ENCODE assay signal across 25 mouse cellular contexts in genomic region chr3:105592246-105592645, GRCm38 (mm10).
DNase-seq lines count a peak whose midpoint lies in the region; ATAC-seq lines count a peak whose summit lies in the region.
"Had no signal": no experiment of that assay in that cellular context is flagged by ENCODE, and none has a peak within 500 bp of the region (broad histone marks: within the 10 kb centered on the region; RNA-seq: fewer than 3 reads in every experiment).

No protein-coding gene starts in this region.

- DNase-seq in cerebellum, adult 11-12 months: peak; percentile 40
- no peak for DNase-seq in cerebellum, postnatal 14 days
- DNase-seq in heart, adult 11 months: peak; percentile 93
- DNase-seq in layer of hippocampus, adult 11-12 months (ENCODE audit: low spot score): peak; percentile 63
- no peak for DNase-seq in layer of hippocampus, postnatal 25 days (ENCODE audit: extremely low spot score in 1 of 2, low spot score in 1 of 2)
- peak; percentile 84 for DNase-seq in layer of hippocampus, adult 9-11 months
- DNase-seq in lung, adult 18-20 months: no peak
- DNase-seq: adrenal gland, postnatal 10 days; gastrocnemius, postnatal 36 days; kidney, adult 9 months; kidney, postnatal 25 days; lung, adult 2 months; midbrain, embryonic 14.5 days; right cerebral cortex, postnatal 14 days; thymus, adult 18-20 months; thymus, postnatal 4 days had no signal

- no peak overlapping the region for H3K27ac ChIP-seq in heart, embryonic 12.5 days (ENCODE audit: poor library complexity, severe bottlenecking)
- H3K27ac ChIP-seq: embryonic facial prominence, embryonic 10.5 days; hindbrain, embryonic 14.5 days; intestine, embryonic 15.5 days; stomach, embryonic 15.5 days had no signal

- no peaks in the 10 kb centered on the region for H3K36me3 ChIP-seq in heart, embryonic 12.5 days
- H3K36me3 ChIP-seq: embryonic facial prominence, embryonic 10.5 days; intestine, embryonic 15.5 days; stomach, embryonic 15.5 days had no signal

- no peaks in the 10 kb centered on the region for H3K27me3 ChIP-seq in heart, embryonic 12.5 days (replicated peaks)
- H3K27me3 ChIP-seq: intestine, embryonic 15.5 days; Patski; stomach, embryonic 15.5 days had no signal

- H3K4me2 ChIP-seq in heart, embryonic 12.5 days: no peak overlapping the region
- H3K4me2 ChIP-seq: hindbrain, embryonic 14.5 days; intestine, embryonic 15.5 days; liver, embryonic 11.5 days; stomach, embryonic 15.5 days had no signal

- H3K9me3 ChIP-seq in heart, embryonic 12.5 days (replicated peaks): no peaks in the 10 kb centered on the region
- H3K9me3 ChIP-seq: embryonic facial prominence, embryonic 10.5 days; intestine, embryonic 15.5 days; megakaryocyte, embryonic 14.5 days; stomach, embryonic 15.5 days had no signal

- 45% methylated on average over 2 of the region's 2 CpGs for WGBS in heart, embryonic 12.5 days

- H3K4me1 ChIP-seq in heart, embryonic 12.5 days (replicated peaks): no peaks in the 10 kb centered on the region; the same call in 1 of the 2 replicates
- H3K4me1 ChIP-seq: intestine, embryonic 15.5 days; megakaryocyte, embryonic 14.5 days; stomach, embryonic 15.5 days had no signal

- H3K4me3 ChIP-seq in heart, embryonic 12.5 days: no peak overlapping the region
- H3K4me3 ChIP-seq: embryonic facial prominence, embryonic 10.5 days; intestine, embryonic 15.5 days; megakaryocyte, embryonic 14.5 days; stomach, embryonic 15.5 days had no signal

- ATAC-seq in heart, embryonic 12.5 days (ENCODE audit: insufficient number of reproducible peaks, low FRiP score): no peak
- ATAC-seq: CD4-positive, CD25-positive, alpha-beta regulatory T cell, adult 4 months; intestine, embryonic 15.5 days; Patski had no signal

- no peak overlapping the region for H3K9ac ChIP-seq in heart, embryonic 12.5 days
- H3K9ac ChIP-seq: hindbrain, embryonic 14.5 days; intestine, embryonic 15.5 days; stomach, embryonic 15.5 days had no signal

Comparison
In these comparisons a context has a peak if more than half of its experiments do, and no peak if none do; other contexts are left out.
1. DNase-seq: peak in cerebellum, adult 11-12 months (single experiment), heart, adult 11 months (single experiment), layer of hippocampus, adult 11-12 months (single experiment) and layer of hippocampus, adult 9-11 months (single experiment); none in cerebellum, postnatal 14 days (0 of 2), layer of hippocampus, postnatal 25 days (0 of 2) and lung, adult 18-20 months (0 of 2).